Mouse (Mus musculus): ENCODE measurements around the gene Hsd17b11.

DNA sequence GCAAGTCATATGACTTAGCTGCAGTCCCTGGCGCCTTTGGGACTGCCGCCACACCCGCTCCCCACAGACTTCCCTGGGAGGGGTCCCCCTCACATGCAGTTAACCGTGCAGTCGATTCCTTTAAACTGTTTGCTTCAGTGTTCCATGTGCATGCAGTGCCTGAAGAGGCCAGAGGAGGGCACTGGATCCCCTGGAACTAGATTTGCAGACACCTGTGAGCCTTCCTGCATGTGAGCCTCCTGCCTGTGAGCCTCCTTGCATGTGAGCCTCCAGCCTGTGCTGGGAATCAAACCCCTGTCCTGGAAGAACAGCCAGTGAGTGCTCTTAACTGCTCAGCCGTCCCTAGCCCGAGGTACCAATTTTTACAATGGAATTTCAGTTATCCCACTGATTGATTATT is 47.0 kb upstream of the Hsd17b11 start:
- TF ChIP-seq GATA1 (IDR thresholded peaks at IDR 0.05; ENCODE audit: low read length), result no peak
- TF ChIP-seq TAL1 (IDR thresholded peaks at IDR 0.05; ENCODE audit: low read length), result no peak
